Mouse (Mus musculus): ENCODE data around the gene Gm10320.

Gene Gm10320

GRCm38 (mm10) chr13:98503601-98504000, 11.8 kb upstream of the Gm10320 start:
- in situ Hi-C loops (cut with MboI, MseI), result no loop called here

GRCm38 (mm10) chr13:98502813-98503341, 11.1 kb upstream of the Gm10320 start:
- in situ Hi-C loops (cut with MboI, MseI), result no loop called here

GRCm38 (mm10) chr13:98502236-98502812, 10.5 kb upstream of the Gm10320 start:
- in situ Hi-C loops (cut with MboI, MseI), result no loop called here

GRCm38 (mm10) chr13:98501321-98501720, 9.5 kb upstream of the Gm10320 start:
- in situ Hi-C loops (cut with MboI, MseI), result no loop called here

- in situ Hi-C loops (cut with MboI, MseI), result no loop called here
These were observed 8.8 kb upstream of the Gm10320 start for GRCm38 (mm10) chr13:98500471-98501125.

- in situ Hi-C loops (cut with MboI, MseI), result no loop called here
These were observed 6.8 kb upstream of the Gm10320 start for GRCm38 (mm10) chr13:98498561-98498960.

GRCm38 (mm10) chr13:98498080-98498479, 6.3 kb upstream of the Gm10320 start:
- in situ Hi-C loops (cut with MboI, MseI), result no loop called here

- in situ Hi-C loops (cut with MboI, MseI), result no loop called here
These were observed 5.4 kb upstream of the Gm10320 start for GRCm38 (mm10) chr13:98496917-98497870.

GRCm38 (mm10) chr13:98494492-98495064, 2.8 kb upstream of the Gm10320 start:
- in situ Hi-C loops (cut with MboI, MseI), result no loop called here

- in situ Hi-C loops (cut with MboI, MseI), result no loop called here
These were observed 911 bp upstream of the Gm10320 start for GRCm38 (mm10) chr13:98492569-98493255.

- in situ Hi-C loops (cut with MboI, MseI), result no loop called here
These were observed 5.1 kb downstream of the Gm10320 start for GRCm38 (mm10) chr13:98486726-98487125.

- in situ Hi-C loops (cut with MboI, MseI), result no loop called here
These were observed 5.6 kb downstream of the Gm10320 start for GRCm38 (mm10) chr13:98486161-98486560.

- in situ Hi-C loops (cut with MboI, MseI), result no loop called here
These were observed 6.4 kb downstream of the Gm10320 start for GRCm38 (mm10) chr13:98485440-98485839.

- in situ Hi-C loops (cut with MboI, MseI), result no loop called here
These were observed 13.8 kb downstream of the Gm10320 start for GRCm38 (mm10) chr13:98477991-98478390.

- in situ Hi-C loops (cut with MboI, MseI), result no loop called here
These were observed 14.8 kb downstream of the Gm10320 start for GRCm38 (mm10) chr13:98476839-98477495.

- in situ Hi-C loops (cut with MboI, MseI), result no loop called here
These were observed 15.5 kb downstream of the Gm10320 start for GRCm38 (mm10) chr13:98476175-98476838.

- in situ Hi-C loops (cut with MboI, MseI), result no loop called here
These were observed 16.1 kb downstream of the Gm10320 start for GRCm38 (mm10) chr13:98475681-98476080.

GRCm38 (mm10) chr13:98473034-98473433, 18.8 kb downstream of the Gm10320 start:
- in situ Hi-C loops (cut with MboI, MseI), result no loop called here

- in situ Hi-C loops (cut with MboI, MseI), result no loop called here
These were observed 20.0 kb downstream of the Gm10320 start for GRCm38 (mm10) chr13:98471756-98472155.

- in situ Hi-C loops (cut with MboI, MseI), result no loop called here
These were observed 21.5 kb downstream of the Gm10320 start for GRCm38 (mm10) chr13:98470321-98470720.

All from T-helper 2 cell (primary cell).